Mouse (Mus musculus) heart, postnatal 0 days (tissue): ENCODE results near the gene Tmem213. TPM values are rescaled to one million over a fixed set of nuclear protein-coding genes. Genes with fewer than 3 reads are reported as not detected.

Experiments used
- ATAC-seq: fragments of 200-750 bp; cut with Nextera tagmentation; 2 replicates; pipeline ENCODE4 v1.8.0; 2017; ENCODE audit warnings: low read depth, moderate number of reproducible peaks, moderate library complexity; ENCODE audit not compliant: insufficient read depth
- DNase-seq: peaks from one replicate; pipeline ENCODE4 v3.0.0-alpha.2; 2016; ENCODE audit warnings: low spot score
- H3K27ac ChIP-seq: fragments of 300-500 bp; sonication (generic); 2 replicates; pipeline ENCODE4 v1.5.1; 2014; ENCODE audit warnings: low read depth, mild to moderate bottlenecking
- H3K27me3 ChIP-seq: fragments of 300-500 bp; sonication (generic); 2 replicates; pipeline ENCODE4 v1.6.1; 2014; ENCODE audit warnings: low read length, mixed read lengths; ENCODE audit not compliant: control insufficient read depth, insufficient read depth
- H3K36me3 ChIP-seq: fragments of 300-500 bp; sonication (generic); replicated peaks from 2 replicates; pipeline ENCODE4 v1.6.1; 2014; ENCODE audit warnings: low read length, mixed read lengths; ENCODE audit not compliant: control insufficient read depth, insufficient read depth
- H3K4me1 ChIP-seq: fragments of 300-500 bp; sonication (generic); 2 replicates; pipeline ENCODE4 v1.6.1; 2014; ENCODE audit warnings: antibody characterized with exemption; ENCODE audit not compliant: control insufficient read depth, insufficient read depth
- H3K4me2 ChIP-seq: fragments of 300-500 bp; sonication (generic); 2 replicates; pipeline ENCODE4 v1.6.1; 2014; ENCODE audit warnings: low read depth, mild to moderate bottlenecking, low read length, moderate library complexity
- H3K4me3 ChIP-seq: fragments of 300-500 bp; sonication (generic); 2 replicates; pipeline ENCODE4 v1.5.1; 2014; ENCODE audit warnings: low read depth, low read length
- H3K9ac ChIP-seq: fragments of 300-500 bp; sonication (generic); replicated peaks from 2 replicates; pipeline ENCODE4 v1.6.1; 2014; ENCODE audit warnings: low read depth, low read length, mixed read lengths
- H3K9me3 ChIP-seq: fragments of 300-500 bp; sonication (generic); replicated peaks from 2 replicates; pipeline ENCODE4 v1.6.1; 2016; ENCODE audit warnings: low read length; ENCODE audit not compliant: control insufficient read depth
- CTCF ChIP-seq: IDR thresholded peaks from 2 replicates; pipeline ENCODE4 v1.5.1; 2016; ENCODE audit warnings: antibody characterized with exemption, control low read depth, low read depth
- EP300 ChIP-seq: IDR thresholded peaks from 2 replicates; pipeline ENCODE4 v1.6.1; 2016; ENCODE audit warnings: antibody characterized with exemption, low read depth
- WGBS: fragments of 180-500 bp; shearing (Covaris S2); extraction: QIAGEN DNeasy Blood & Tissue Kit; methylation state at CpG from one replicate; pipeline ENCODE4 v1.1.7; 2014; 5-methylcytosine and 5-hydroxymethylcytosine counted together
- polyA plus RNA-seq: library from polyadenylated mRNA; unstranded; fragments of >200 nt; fragmentation: Nextera tagmentation; extraction: Ambion mirVana; gene quantifications from 2 replicates; pipeline ENCODE4 v1.2.1, GENCODE M21; 2015
- total RNA-seq: library from RNA; depleted of rRNA; stranded (reverse); fragments of >200 nt; gene quantifications from 2 replicates; pipeline ENCODE4 v1.2.3, GENCODE M21; 2014; ENCODE audit warnings: low replicate concordance

The Tmem213 gene
- total and polyA plus RNA-seq, 2 experiments from 2014 or later, result not detected

- H3K27ac ChIP-seq, result peak within 1 kb of the TSS; percentile 18; the same call in 1 of the 2 replicates
- ATAC-seq, result no peak
- TF ChIP-seq EP300, result no peak
- no peak for TF ChIP-seq CTCF
Measured at GRCm38 (mm10) chr6:38124207-38124835, 15.3 kb downstream of the Tmem213 start, which contains the start of gene Atp6v0a4. Atp6v0a4 (minus strand) TSS chr6:38124586.

DNA sequence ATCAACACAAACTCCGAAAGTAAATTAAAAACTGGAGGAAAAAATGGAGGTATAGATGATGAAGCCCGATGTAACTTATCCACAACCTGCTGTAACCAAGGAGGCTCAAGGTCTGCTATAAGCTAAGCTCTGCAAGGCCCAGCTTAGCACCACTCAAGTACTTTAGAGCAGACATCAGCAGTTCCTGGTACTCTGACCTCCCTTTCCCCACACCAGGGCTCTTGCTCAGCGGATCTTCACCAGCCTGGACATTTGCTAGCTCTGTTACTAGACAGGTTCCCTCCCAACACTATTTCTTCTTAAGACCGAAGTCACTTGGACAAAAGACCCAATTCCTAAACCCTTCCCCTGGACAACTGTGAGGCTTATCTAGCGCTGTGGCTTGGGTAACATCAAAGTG lies 15.8 kb downstream of the Tmem213 start:
- no peaks in the 10 kb centered on the region for H3K27me3 ChIP-seq
- no peaks in the 10 kb centered on the region for H3K9me3 ChIP-seq

More at GRCm38 (mm10) chr6:38124207-38124835, 15.3 kb downstream of the Tmem213 start, which contains the start of gene Atp6v0a4:
- Histone ChIP-seq H3K36me3 (no peaks in the 10 kb centered on the region), H3K27me3 (no peaks in the 10 kb centered on the region), H3K4me2 (no peak within 1 kb of the TSS), H3K9me3 (no peaks in the 10 kb centered on the region), H3K4me3 (no peak within 1 kb of the TSS), H3K4me1 (no peaks in the 10 kb centered on the region; the same call in 1 of the 2 replicates), H3K9ac (no peak within 1 kb of the TSS)
- 83% methylated on average over 7 of the region's 7 CpGs for WGBS
- DNase-seq, result no peak

DNA sequence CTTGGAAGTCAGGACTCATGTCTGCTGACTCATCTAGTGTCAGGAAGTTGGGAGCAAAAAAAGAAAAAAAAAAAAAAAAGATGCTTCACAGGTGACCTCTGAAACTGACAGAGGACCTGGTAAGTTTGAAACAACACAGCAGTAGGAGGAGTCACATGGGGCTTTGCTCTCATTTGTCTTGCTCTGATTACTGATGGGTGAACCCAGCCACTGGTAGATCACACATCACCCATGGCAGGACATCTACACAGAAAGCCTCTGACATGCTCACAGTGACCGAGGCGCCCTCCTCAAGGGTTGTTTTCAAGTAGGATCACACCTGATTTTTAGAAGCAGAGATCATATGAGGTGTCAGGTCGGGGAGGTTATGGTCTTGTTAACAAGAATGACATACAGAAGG lies 16.4 kb downstream of the Tmem213 start:
- no peak for TF ChIP-seq CTCF
- no peak for TF ChIP-seq EP300
- no peak overlapping the region for H3K27ac ChIP-seq
- H3K9me3 ChIP-seq, result no peaks in the 10 kb centered on the region
- H3K9ac ChIP-seq, result no peak overlapping the region
- H3K4me3 ChIP-seq, result no peak overlapping the region
- no peak overlapping the region for H3K4me2 ChIP-seq
- DNase-seq (no peak), ATAC-seq (no peak)
- no peaks in the 10 kb centered on the region; the same call in 1 of the 2 replicates for H3K4me1 ChIP-seq
- 85% methylated on average over 3 of the region's 3 CpGs for WGBS
- no peaks in the 10 kb centered on the region for H3K36me3 ChIP-seq
- H3K27me3 ChIP-seq, result no peaks in the 10 kb centered on the region

More for the DNA sequence above, 15.8 kb downstream of the Tmem213 start:
- H3K4me2 ChIP-seq, result no peak overlapping the region
- no peaks in the 10 kb centered on the region; the same call in 1 of the 2 replicates for H3K4me1 ChIP-seq
- H3K27ac ChIP-seq, result no peak overlapping the region
- WGBS, result 93% methylated on average over 5 of the region's 5 CpGs
- no peak overlapping the region for H3K9ac ChIP-seq
- TF ChIP-seq EP300 (no peak), CTCF (no peak)
- ATAC-seq (no peak), DNase-seq (no peak)
- H3K36me3 ChIP-seq, result no peaks in the 10 kb centered on the region
- no peak overlapping the region for H3K4me3 ChIP-seq

- Histone ChIP-seq H3K4me3 (no peak overlapping the region), H3K9ac (no peak overlapping the region), H3K4me1 (no peaks in the 10 kb centered on the region; the same call in 1 of the 2 replicates), H3K27ac (no peak overlapping the region), H3K36me3 (no peaks in the 10 kb centered on the region), H3K27me3 (no peaks in the 10 kb centered on the region), H3K9me3 (no peaks in the 10 kb centered on the region), H3K4me2 (no peak overlapping the region)
- DNase-seq, result no peak
- ATAC-seq, result no peak
- WGBS, result 68% methylated on average over 14 of the region's 14 CpGs
- TF ChIP-seq CTCF (no peak), EP300 (no peak)
Measured at GRCm38 (mm10) chr6:38128115-38128514, 19.1 kb downstream of the Tmem213 start.

DNA sequence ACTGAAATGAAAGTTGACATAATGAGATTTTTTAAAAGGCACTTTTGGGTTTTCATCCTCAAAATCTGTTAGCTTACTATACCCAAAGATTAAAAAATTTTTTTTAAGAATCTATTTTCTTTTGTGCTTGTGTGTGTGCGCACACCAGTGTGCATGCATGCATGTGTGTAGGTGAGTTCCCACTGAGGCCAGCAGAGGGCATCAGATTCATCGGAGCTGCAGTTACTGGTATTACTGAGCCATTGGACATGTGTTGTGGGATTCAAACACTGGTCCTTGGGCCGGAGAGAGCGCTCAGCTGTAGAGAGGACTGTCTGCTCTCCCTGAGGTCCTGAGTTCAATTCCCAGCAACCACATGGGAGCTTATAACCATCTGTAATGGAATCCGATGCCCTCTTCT lies 20.8 kb downstream of the Tmem213 start:
- Histone ChIP-seq H3K9me3 (no peaks in the 10 kb centered on the region), H3K36me3 (no peaks in the 10 kb centered on the region), H3K4me1 (no peaks in the 10 kb centered on the region), H3K4me3 (no peak overlapping the region), H3K27me3 (no peaks in the 10 kb centered on the region), H3K9ac (no peak overlapping the region), H3K4me2 (no peak overlapping the region), H3K27ac (no peak overlapping the region)
- WGBS, result over 99% methylated on average over 5 of the region's 5 CpGs
- DNase-seq (no peak), ATAC-seq (no peak)
- TF ChIP-seq EP300, result no peak
- no peak for TF ChIP-seq CTCF
